Mouse (Mus musculus) cerebellum, adult (tissue): Measurements from ENCODE around the gene Mcoln1.

Experiments
- ATAC-seq: cut with Nextera tagmentation; 2 replicates; pipeline ENCODE4 v1.9.2; 2017; ENCODE audit warnings: mild to moderate bottlenecking, moderate library complexity, mixed read lengths; ENCODE audit not compliant: insufficient number of reproducible peaks, low FRiP score, low TSS enrichment

Mcoln1 gene

DNA sequence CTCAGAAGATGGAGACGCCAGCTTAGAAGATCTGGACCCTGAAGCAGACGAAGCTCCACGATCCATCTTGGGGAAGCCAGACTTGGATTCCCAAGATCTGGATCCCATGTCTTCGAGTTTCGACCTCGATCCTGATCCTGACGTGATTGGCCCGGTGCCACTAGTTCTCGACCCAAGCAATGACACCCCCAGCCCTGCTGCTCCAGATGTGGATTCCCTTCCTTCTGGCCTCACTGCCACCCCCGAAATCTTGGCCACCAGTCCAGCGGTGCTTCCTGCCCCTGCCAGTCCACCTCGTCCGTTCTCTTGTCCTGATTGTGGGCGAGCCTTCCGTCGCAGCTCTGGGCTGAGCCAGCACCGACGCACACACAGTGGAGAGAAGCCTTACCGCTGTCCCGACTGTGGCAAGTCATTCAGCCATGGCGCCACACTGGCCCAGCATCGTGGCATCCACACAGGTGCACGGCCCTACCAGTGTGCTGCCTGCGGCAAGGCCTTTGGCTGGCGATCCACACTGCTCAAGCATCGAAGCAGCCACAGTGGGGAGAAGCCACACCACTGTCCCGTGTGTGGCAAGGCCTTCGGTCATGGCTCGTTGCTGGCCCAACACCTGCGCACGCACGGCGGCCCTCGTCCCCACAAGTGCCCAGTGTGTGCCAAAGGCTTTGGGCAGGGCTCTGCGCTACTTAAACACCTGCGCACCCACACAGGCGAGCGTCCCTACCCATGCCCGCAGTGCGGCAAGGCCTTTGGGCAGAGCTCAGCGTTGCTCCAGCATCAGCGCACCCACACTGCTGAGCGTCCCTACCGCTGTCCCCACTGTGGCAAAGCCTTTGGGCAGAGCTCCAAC is 4.5 kb upstream of the Mcoln1 start:
- ATAC-seq: no peak

DNA sequence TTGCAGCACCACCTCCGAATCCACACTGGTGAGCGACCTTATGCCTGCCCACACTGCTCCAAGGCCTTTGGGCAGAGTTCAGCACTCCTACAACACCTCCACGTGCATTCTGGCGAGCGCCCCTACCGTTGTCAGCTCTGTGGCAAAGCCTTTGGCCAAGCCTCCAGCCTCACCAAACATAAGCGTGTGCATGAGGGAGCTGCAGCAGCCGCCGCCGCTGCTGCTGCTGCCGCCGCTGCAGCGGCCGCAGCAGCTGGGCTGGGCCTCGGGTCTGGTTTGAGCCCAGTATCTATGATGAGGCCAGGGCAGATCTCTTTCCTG is 3.9 kb upstream of the Mcoln1 start:
- ATAC-seq: no peak

GRCm38 (mm10) chr8:3498583-3498982 is 1.7 kb upstream of the Mcoln1 start:
- no peak for ATAC-seq

DNA sequence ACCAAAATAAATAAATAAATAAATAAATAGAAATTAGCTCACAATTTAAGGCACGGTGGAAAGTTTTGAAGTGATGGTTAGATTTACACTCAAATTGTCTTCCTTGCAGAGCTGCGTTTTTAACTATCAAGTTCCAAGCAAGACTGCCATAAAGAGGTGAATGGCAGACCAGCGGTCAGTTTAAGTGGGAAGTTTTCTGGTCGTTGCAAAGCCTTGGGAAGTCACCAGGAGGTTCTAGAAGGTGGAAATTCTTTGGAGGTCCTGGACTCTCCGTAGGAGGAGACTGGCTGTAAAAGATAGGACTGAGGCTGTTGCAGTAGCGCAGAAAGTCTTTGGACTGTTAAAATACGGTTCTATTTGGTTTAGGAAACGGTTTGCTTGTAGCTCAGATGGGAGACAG is 506 bp upstream of the Mcoln1 start:
- no peak; the same call in 1 of the 2 replicates for ATAC-seq

DNA sequence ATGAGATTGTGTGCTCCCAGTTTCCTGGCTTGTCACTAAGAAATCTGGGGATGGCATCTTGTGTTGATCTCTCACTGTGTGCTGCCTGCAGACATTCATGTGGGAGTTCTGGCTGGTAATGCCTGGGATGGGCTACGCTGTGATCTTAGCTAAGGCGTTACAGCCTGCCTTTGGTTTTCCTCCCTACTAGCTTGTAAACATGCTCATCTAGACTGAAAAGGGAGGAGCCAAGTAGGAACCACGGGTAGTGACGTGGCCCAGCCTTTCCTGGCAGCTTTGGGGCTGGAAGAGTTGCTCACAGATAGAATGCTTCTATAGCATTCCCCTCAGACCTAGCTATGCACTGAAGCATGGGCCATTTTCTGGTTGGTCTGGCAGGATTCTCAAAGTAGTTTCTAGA is 2.0 kb downstream of the Mcoln1 start:
- ATAC-seq: no peak

GRCm38 (mm10) chr8:3507979-3508754 is 7.9 kb downstream of the Mcoln1 start:
- no peak for ATAC-seq

GRCm38 (mm10) chr8:3514681-3515247 is 14.5 kb downstream of the Mcoln1 start:
- no peak for ATAC-seq

DNA sequence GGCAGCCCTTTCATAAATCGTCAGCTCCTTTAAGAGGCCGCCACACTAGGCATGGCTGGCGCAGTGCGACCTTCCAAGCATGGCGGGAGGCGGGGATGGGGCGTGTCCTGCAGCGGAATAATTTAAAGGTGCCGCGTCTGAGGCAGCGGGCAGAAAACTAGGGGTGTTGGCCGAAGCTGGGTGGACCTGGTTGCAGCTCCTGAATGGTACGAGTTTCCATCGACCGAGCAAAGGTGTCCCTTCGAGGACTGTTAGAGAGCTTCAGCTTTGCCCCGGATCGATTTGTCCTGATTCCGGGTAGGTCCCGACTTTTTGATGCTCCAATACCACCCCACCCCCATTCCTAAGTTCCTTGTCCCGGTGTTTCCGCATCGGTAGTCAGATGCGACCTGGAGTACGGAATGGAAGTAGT is 15.0 kb downstream of the Mcoln1 start, which contains the start of gene Pnpla6:
Gene Pnpla6, plus strand, starts transcription at position 125 of the 412 bp plus-strand sequence.
- peak; percentile 65 for ATAC-seq

DNA sequence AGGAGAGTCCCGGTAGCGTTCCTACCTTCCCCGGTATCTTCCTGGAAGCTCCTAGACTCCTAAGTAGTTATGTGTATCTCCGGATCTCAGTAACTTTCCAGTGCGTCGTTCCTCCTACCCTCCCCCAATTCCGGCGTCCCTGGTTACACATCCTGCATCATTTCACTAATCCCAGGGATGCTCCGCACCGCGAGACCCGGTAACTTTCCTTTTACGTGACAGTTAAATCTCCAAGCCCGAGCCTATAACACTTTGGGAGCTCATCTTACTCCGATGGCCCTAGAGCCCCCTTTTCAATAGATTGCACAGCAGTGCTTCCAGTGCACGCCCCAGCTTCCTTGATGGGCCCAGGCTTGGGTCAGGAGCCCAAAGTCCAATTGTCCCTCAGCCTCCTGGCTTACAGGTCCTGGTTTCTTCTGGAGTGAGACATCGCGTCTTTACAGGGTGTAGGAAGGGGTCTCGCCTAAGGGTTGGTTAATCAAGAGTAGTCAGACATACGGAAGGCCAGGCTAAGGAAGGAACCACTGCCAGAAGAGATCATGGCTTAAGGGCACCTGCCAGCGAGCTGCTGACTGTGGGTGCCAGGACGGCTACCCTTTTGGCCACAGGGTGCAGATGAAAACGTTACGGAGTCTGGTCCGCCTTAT is 15.6 kb downstream of the Mcoln1 start:
- ATAC-seq: 0 out of 2 replicates have a peak, but pooled peaks have one; percentile 5

GRCm38 (mm10) chr8:3516450-3517116 is 16.3 kb downstream of the Mcoln1 start:
- peak; percentile 77 for ATAC-seq

GRCm38 (mm10) chr8:3517117-3517495 is 16.8 kb downstream of the Mcoln1 start:
- no peak; the same call in 1 of the 2 replicates for ATAC-seq

- no peak for ATAC-seq
These were observed 21.9 kb downstream of the Mcoln1 start for GRCm38 (mm10) chr8:3522007-3522697.

DNA sequence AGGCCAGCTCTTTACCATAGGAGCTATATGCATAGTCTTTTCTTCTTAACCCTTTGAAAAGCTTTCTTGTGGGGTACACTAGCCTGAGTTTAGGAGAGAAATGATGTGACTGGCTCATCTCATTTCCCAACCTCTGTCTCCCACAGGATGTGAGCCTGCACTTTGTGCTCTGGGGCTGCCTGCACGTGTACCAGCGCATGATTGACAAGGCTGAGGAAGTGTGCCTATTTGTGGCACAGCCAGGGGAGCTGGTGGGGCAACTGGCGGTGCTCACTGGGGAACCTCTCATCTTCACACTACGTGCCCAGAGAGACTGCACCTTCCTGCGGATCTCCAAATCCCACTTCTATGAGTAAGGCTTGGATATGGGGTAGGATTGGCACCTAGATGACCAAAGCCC is 30.6 kb downstream of the Mcoln1 start:
- no peak for ATAC-seq

DNA sequence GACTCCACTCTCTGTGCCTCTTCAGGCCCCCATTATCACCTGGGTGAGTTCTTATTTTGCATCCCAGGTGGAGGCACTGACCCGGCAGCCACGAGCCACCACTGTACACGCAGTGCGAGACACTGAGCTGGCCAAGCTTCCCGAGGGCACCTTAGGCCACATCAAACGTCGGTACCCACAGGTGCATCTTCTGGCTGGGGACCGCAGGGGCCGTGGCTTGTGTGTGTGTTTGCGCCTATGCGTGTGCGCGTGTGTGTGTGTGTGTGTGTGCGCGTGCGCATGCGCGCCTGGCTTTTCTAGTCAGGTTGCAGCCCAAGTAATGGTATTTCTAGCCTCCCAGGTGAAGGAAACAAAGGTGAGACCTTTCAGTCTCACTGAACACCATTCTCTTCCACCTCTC is 31.7 kb downstream of the Mcoln1 start:
- no peak for ATAC-seq

DNA sequence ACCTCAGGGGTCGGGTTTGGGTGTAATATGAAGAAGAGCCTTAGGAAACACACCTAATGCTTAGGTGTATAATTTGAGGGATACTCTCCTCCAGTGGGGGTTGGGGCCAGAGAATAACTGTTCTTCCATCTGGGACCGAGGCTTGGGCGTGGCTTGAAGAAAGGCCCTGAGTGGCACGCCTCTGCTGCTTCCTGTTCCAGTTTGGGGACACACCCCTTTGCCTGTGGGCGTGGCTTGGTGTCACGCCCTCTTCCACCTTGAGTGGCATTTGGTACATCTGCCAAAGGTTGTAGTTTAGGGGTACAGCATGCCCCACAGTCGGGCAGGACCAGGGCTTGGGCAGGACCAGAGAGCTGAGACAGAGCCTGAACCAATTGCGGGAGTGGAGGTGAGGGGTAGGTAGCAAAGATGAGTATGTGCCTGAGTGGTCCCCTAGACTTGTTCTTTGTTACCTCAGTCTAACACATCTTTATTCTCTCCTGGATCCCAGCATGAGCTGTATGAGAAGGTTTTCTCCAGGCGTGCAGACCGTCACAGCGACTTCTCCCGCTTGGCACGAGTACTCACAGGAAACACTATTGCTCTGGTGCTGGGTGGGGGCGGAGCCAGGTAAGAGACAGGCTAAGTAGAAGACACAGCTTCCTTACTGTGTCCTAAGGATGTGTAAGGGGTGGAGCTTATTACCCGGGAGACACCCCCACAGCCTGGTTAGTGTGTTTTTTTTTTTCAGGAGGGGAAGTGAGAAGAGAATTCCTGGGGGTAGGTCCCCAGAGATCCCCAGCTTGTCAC is 36.0 kb downstream of the Mcoln1 start:
- ATAC-seq: no peak

GRCm38 (mm10) chr8:3536940-3537339 is 36.7 kb downstream of the Mcoln1 start:
- no peak for ATAC-seq

DNA sequence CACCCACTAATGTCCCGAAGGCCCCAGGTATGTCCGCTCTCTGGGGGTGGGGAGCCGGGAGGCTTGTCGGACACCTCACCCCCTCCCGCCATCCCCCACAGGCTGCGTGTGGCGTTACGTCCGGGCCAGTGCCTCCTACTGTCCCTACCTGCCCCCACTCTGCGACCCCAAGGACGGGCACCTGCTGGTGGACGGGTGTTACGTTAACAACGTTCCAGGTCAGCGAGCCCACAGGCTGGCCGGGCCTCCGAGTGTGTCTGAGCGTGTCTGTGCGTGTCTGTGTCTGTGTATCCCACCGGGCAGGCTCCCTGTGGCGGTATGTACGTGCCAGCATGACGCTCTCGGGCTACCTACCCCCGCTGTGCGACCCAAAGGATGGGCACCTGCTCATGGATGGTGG is 37.4 kb downstream of the Mcoln1 start:
- no peak for ATAC-seq

- ATAC-seq: no peak
These were observed 38.9 kb downstream of the Mcoln1 start for GRCm38 (mm10) chr8:3539146-3539545.

DNA sequence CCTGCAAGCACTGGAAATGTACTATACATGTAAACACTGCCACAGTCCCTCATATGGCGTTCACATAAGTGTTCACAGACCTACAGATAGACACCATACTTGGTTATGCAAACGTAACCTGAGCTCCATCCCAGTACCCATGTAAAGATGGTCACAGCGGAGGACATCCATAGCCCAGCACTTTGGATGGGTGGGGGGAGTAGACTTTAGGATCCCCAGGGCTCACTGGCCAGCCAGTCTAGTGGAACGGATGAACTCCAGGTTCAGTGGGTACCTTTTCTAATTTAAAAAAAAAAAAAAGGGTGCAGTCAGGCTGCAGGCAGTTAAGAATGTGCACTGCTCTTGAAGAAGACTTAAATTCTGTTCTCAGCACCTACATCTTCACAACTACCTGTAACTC is 39.8 kb downstream of the Mcoln1 start:
- ATAC-seq: no peak
